In genomic region chr5:90179094-90179493, GRCm38 (mm10) we compare ENCODE assay signal across 28 mouse cellular contexts.
"Had no signal": no experiment of that assay in that cellular context is flagged by ENCODE, and none has a peak within 500 bp of the region (broad histone marks: within the 10 kb centered on the region; RNA-seq: fewer than 3 reads in every experiment).

No protein-coding gene starts in this region.

- H3K4me1 ChIP-seq: heart, embryonic 15.5 days; hindbrain, embryonic 10.5 days; hindbrain, embryonic 12.5 days; intestine, embryonic 15.5 days; limb, embryonic 10.5 days; liver, embryonic 13.5 days; liver, embryonic 15.5 days had no signal

- DNase-seq: gastrocnemius, adult 2 months; gastrocnemius, postnatal 10 days; gastrocnemius, postnatal 25 days; heart, adult 18-20 months; heart, postnatal 10 days; kidney, adult 18-20 months; kidney, postnatal 14 days; kidney, postnatal 4 days; liver; liver, embryonic 13.5 days; liver, postnatal 0 days had no signal

- H3K27me3 ChIP-seq: heart, embryonic 13.5 days; heart, embryonic 15.5 days; hindbrain, embryonic 12.5 days; intestine, embryonic 15.5 days; limb, embryonic 12.5 days; liver, embryonic 13.5 days; liver, embryonic 15.5 days had no signal

- H3K9me3 ChIP-seq: heart, embryonic 13.5 days; heart, embryonic 15.5 days; hindbrain, embryonic 10.5 days; hindbrain, embryonic 12.5 days; intestine, embryonic 15.5 days; limb, embryonic 10.5 days; limb, embryonic 12.5 days; liver, embryonic 13.5 days; liver, embryonic 15.5 days had no signal

- H3K36me3 ChIP-seq: heart, embryonic 13.5 days; heart, embryonic 15.5 days; hindbrain, embryonic 10.5 days; hindbrain, embryonic 12.5 days; intestine, embryonic 15.5 days; limb, embryonic 10.5 days; limb, embryonic 12.5 days; liver, embryonic 13.5 days; liver, embryonic 15.5 days had no signal

- H3K4me3 ChIP-seq: gastrocnemius, adult 2 months; heart, embryonic 13.5 days; heart, embryonic 15.5 days; hindbrain, embryonic 10.5 days; hindbrain, embryonic 12.5 days; intestine, embryonic 15.5 days; layer of hippocampus, adult 2 months; left cerebral cortex, adult 2 months; limb, embryonic 10.5 days; limb, embryonic 12.5 days; liver, embryonic 13.5 days; liver, embryonic 15.5 days had no signal

- H3K9ac ChIP-seq: heart, embryonic 13.5 days; heart, embryonic 15.5 days; hindbrain, embryonic 12.5 days; hindbrain, embryonic 14.5 days; intestine, embryonic 15.5 days; limb, embryonic 12.5 days; liver, embryonic 13.5 days; liver, embryonic 15.5 days; liver, postnatal 0 days had no signal

- H3K4me2 ChIP-seq: heart, embryonic 11.5 days; heart, embryonic 13.5 days; heart, embryonic 15.5 days; hindbrain, embryonic 12.5 days; hindbrain, embryonic 14.5 days; intestine, embryonic 15.5 days; limb, embryonic 12.5 days; liver, embryonic 11.5 days; liver, embryonic 13.5 days; liver, embryonic 15.5 days had no signal

- ATAC-seq: forebrain, embryonic 16.5 days; hindbrain, embryonic 16.5 days; inflammation-experienced regulatory T-cells, adult 6 months; intestine, embryonic 15.5 days; intestine, postnatal 0 days; liver, postnatal 0 days had no signal

- H3K27ac ChIP-seq: gastrocnemius, adult 2 months; heart, embryonic 13.5 days; heart, embryonic 15.5 days; hindbrain, embryonic 10.5 days; hindbrain, embryonic 12.5 days; hindbrain, embryonic 14.5 days; intestine, embryonic 15.5 days; layer of hippocampus, adult 2 months; left cerebral cortex, adult 2 months; limb, embryonic 10.5 days; limb, embryonic 12.5 days; liver, embryonic 13.5 days; liver, embryonic 15.5 days had no signal
